Mouse (Mus musculus) retina, postnatal 1 day (tissue): ENCODE measurements around the gene Rtkn2.

Experiments used
- DNase-seq: peaks from one replicate; pipeline ENCODE4 v3.0.0-alpha.2; 2012

Rtkn2 gene

GRCm38 (mm10) chr10:67979401-67980157 lies at the start of gene Rtkn2:
TSS of gene Rtkn2 (plus strand) at chr10:67979570.
- DNase-seq, result peak; percentile 99

- DNase-seq, result no peak
These were observed 48.0 kb upstream of the Rtkn2 start for GRCm38 (mm10) chr10:67931328-67931727.

DNA sequence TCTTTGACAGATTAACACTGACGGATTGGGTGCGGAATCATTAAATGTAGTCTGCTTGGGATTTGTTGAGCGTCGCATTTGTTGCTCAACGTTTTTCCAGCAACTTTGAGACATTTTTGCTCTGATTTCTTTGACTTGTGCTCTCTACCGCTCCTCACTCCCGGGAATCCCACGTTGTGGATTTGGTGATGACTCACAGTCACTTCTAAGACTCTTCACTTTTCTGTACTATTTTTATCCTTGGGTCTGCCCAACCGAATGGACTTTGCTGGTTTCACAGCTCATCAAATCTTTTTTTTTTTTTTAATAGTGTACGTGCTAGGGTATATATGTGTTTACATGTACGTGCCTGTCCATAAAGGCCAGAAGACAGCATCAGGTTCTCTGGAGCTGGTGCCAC lies 46.6 kb upstream of the Rtkn2 start:
- no peak for DNase-seq

GRCm38 (mm10) chr10:67936944-67937343 lies 42.4 kb upstream of the Rtkn2 start:
- DNase-seq, result no peak

- DNase-seq, result no peak
These were observed 41.6 kb upstream of the Rtkn2 start for GRCm38 (mm10) chr10:67937775-67938174.

GRCm38 (mm10) chr10:67939546-67939945 lies 39.8 kb upstream of the Rtkn2 start:
- DNase-seq, result no peak

DNA sequence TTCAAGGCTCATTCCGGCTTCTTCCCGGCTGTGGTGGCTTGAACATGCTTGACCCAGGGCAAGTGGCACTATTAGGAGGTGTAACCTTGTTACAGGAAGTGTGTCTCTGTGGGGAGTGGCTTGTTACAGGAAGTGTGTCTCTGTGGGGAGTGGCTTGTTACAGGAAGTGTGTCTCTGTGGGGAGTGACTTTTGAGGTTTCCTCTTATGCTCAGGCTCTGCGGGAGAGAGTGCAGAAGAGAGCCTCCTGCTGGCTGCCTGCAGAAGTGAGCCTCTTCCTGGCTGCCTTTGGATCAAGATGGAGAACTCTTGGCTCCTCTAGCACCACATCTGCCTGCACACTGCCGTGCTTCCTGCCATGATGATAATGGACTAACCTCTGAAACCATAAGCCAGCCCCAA lies 35.9 kb upstream of the Rtkn2 start:
- peak; percentile 7 for DNase-seq

DNA sequence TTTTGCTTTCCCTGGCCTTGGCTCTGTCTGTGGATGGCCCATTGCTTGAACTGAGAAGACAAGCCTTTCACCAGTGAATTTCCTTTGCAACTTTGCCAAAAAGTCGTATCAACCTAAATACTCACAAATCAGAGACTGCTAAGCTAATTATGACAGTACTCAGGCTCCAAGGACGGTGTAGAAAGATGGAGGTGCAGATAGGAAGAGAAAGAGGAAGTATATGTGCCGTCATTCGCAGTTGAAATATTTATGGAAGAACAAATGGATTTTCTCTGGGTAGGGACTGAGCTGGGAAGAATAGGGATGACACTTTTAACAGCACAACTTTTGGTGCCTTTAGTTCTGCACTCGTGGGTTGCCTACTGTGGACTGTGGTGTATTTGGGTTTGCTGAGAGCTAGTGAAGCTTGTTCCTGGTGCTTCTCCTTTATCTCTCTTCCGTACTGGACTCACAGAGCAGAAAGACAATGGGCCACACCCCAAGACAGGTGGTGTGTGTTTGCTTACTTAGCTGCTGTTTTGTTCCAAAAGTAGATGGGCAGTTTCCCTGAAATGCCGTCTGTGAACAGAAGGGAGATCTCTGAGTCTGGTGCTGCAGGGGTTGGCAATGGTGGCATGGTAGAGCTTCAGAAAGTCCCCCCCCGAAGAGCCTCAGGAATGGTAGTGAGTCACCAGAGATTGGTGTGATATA lies 29.2 kb upstream of the Rtkn2 start:
- DNase-seq, result no peak

GRCm38 (mm10) chr10:67951690-67952089 lies 27.7 kb upstream of the Rtkn2 start:
- no peak for DNase-seq

GRCm38 (mm10) chr10:67955982-67956381 lies 23.4 kb upstream of the Rtkn2 start:
- DNase-seq, result no peak

GRCm38 (mm10) chr10:67959982-67960381 lies 19.4 kb upstream of the Rtkn2 start:
- peak; percentile 14 for DNase-seq

GRCm38 (mm10) chr10:67962496-67962895 lies 16.9 kb upstream of the Rtkn2 start:
- peak; percentile 77 for DNase-seq

DNA sequence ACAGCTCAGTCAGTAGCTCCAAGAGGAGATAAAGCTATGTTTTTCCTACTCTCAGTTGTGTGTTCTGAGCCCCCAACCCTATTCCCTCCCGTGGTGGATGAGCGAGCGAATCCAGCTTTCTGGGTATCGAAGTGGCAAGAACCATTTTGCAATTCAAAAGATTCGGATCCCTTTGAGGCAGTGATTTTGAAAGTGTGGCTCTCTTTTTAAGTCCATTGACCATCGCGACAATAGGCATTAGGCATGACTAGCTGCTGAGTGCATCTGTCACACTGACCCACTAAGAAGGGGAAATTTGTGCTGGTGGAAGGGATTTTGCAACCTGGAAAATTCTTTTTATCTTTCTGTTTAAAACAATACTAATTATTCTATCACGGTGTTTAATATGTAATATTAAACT lies 15.3 kb upstream of the Rtkn2 start:
- DNase-seq, result no peak

- no peak for DNase-seq
These were observed 14.0 kb upstream of the Rtkn2 start for GRCm38 (mm10) chr10:67965251-67965986.

DNA sequence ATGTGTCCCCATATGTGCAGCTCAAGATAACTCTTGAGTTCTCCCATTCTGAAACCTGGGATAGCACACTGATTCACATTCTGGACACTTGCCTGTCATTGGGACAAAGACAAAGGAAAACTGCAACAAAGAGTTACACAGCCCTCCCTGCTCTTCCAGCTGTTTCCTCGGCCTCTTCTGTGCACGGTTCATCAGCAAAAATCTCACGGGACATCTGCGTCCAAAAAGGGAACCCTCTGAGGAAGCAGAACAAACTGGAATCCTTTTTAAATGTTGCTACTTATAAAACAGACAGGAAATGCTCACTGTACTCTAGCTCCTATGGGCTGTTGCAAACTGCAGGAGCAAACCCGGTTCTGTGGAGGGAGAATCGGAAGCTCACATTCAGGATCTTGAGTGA lies 13.3 kb upstream of the Rtkn2 start:
- no peak for DNase-seq

DNA sequence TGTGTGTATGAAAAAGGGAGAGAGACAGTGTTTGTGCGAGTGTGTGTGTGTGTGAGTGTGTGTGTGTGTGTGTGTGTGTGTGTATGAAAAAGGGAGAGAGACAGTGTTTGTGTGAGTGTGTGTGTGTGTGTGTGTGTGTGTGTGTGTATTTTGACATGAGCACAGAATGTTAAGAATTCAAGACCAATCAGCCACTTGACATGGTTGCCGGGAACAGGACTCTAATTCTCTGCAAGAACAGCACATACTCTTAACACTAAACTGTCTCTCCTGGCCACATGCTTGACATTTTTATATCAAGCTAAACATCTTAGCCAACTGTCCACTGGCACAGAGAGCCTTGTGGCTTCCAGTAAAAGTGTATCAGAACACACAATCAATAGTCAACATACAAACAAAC lies 12.4 kb upstream of the Rtkn2 start:
- no peak for DNase-seq

DNA sequence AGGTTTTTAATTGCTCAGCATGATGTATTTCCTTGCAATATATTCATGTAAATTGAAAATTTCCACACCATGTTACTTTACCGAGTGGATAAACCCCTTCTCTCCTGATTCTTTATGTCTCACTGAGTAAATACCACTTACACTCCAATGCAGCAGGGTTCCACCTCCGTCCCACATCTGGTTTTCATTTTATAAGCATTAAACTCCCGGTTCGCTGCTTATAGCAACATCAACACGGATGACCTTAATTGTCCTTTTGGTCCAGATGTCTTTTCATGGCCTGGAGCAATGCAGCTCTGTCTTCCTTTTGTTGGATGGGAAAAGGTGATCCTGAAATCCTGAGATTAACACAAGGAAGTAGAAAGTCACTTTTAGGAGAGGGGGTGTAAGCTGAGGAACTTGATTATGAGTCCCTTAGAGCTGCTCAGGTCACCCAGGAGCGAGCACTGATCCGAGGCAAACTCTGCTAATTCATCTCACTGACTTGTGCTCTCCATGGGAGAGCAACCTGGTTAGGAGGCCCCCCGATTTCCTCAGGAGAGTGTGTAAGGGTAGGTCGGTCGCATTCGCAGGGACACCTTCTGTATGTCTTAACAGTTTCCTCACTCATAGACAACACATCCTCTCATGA lies 8.1 kb upstream of the Rtkn2 start:
- no peak for DNase-seq

GRCm38 (mm10) chr10:67977271-67977670 lies 2.1 kb upstream of the Rtkn2 start:
- no peak for DNase-seq

GRCm38 (mm10) chr10:67983776-67984175 lies 4.4 kb downstream of the Rtkn2 start:
- DNase-seq, result no peak

DNA sequence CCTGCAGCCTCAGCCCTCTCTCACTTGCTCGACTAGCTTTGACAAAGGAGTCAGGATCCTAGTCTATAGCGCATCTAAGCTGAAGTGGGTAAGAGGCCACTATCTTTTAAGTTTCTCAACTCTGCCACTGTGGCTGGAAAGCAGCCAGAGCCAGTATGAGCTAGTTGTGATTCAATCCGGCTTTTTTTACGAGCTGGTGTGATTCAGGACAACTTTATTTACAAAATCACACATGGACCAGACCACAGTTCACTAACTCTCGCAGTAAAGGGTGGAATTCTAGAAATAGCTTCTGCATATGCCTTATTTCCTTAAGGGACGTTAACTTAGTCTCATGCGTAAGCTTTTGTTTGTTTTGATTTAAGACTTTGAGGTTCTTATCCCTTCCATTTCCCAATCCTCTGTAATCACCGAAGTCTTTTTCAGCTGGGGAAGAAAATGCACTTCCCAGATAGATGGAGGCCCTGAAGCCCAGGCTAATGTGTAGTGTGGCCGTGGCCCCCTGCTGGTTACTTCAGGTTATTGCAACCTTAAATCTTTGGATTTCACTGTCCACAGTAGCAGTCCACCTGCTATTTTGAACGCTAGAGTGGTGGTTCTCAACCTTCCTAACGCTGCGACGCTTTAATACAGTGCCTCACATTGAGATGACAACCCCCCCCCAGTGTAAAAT lies 5.0 kb downstream of the Rtkn2 start:
- peak; percentile 82 for DNase-seq

DNA sequence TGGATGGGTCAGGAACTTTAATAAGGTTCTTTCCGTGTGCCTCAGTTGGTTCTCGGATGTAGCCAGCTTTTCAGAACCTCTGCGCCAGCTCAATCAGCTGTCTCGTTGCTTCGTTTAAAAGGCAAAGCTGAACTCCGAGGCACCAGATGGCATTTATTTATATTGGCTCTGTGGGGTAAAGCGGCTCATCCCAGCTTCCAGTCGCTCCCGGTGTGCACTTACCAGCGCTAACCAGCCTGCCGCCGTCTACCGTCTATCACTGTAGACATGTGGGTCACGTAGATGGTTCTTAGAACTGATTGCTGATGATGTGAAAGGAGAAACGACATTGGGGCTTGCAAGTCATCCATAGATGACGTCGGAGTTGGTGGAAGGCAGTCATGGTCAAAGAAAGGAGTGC lies 5.7 kb downstream of the Rtkn2 start:
- peak; percentile 57 for DNase-seq

GRCm38 (mm10) chr10:67995356-67995755 lies 16.0 kb downstream of the Rtkn2 start:
- no peak for DNase-seq

DNA sequence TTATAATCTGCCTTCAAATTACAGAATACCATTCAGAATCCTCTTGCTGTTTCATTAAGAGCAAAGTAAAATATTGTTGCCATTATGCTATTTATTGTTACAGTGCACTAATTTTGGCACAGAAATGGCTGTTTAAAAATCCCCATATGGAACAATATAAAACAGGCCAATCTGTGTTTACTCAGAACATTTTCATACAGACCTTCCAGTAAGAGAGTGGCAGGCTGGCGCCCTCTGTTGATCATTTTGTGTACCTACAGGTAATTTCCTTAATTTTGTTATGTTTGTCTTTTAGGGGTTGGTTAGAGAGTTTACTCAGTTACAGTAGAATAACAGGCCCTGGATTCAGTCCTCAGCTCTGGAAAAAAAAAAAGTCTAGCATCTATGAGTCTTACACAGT lies 16.8 kb downstream of the Rtkn2 start:
- DNase-seq, result peak; percentile 64
